Mouse (Mus musculus): Measurements from ENCODE around the gene Sacm1l. TPM values are rescaled to one million over a fixed set of nuclear protein-coding genes. Genes with fewer than 3 reads are reported as not detected.

The Sacm1l gene
- 1.2 and 1.8 TPM in 2 replicates for polyA plus RNA-seq (2012; rRNA removed; ENCODE audit: low replicate concordance)

DNA sequence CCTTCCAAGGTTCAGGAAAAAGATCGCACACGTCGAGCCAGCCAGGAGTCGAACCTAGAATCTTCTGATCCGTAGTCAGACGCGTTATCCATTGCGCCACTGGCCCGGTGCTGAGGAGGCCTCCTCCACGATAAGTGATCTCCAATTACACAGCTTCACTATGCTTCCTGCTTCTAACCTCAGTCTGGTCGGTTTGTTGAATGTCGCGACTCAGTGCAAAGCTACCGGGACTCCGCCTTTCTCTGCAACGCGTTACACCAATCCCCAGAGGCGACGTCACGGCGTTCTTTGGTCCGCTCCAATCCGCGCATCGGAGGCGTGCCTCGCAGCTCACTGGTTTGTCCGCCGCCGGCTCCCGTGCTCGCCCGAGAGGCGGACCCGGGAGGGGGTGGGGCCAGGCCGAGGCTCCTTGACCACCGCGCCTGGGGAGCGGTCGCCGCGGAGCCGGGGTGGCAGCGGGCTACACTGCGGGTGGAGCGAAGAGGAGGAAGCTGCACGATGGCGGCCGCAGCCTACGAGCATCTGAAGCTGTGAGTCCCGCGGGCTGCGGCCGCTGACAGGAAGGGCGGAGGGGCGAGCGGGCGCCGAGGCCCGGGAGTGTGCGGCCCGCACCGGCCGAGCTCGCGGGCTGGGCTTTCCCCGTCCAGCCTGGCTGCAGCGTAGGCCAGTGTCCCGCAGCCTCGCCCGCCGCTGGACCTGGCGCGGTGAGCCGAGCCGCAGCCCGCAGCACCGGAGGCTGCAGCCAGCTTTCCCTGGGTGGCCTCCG is at the start of gene Sacm1l:
TSS of gene Sacm1l (plus strand) at position 368 of the 766 bp plus-strand sequence.

DNA sequence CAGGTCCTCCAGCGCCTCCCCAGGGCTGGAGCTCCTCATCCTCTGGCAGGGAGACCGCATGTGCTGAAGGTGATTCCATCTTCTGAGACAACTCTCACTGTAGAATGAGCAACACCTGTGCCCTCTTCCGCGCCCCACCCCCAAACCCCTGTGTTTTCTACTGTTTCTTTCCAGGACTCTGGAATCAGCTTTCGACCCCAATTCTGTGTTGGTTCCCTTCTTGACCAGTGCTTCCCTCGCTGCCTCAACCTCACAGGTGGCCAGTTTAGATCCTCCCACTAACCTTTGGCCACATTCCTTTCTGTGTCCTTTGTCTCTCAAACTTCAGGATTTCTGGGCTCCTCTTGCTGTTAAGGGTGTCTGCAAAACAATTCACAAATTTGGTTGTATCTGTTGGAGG is 102.7 kb downstream of the Sacm1l start, which contains the start of gene Slc6a20b:
TSS of gene Slc6a20b (minus strand) at position 285 of the 400 bp plus-strand sequence.

Other genes with a start within 250 kb of the Sacm1l start
- 154 and 722 TPM in 2 replicates for gene Lars2, start 162.8 kb upstream of the Sacm1l start, polyA plus RNA-seq (2012; rRNA removed; ENCODE audit: low replicate concordance)
- 33.8 and 43.9 TPM in 2 replicates for gene Limd1, start 51.1 kb upstream of the Sacm1l start, polyA plus RNA-seq (2012; rRNA removed; ENCODE audit: low replicate concordance)
- 1.00 and 1.3 TPM in 2 replicates for gene Slc6a20b, start 102.8 kb downstream of the Sacm1l start, polyA plus RNA-seq (2012; rRNA removed; ENCODE audit: low replicate concordance)
- 1.6 and 2.9 TPM in 2 replicates for gene Ccr9, start 148.7 kb downstream of the Sacm1l start, polyA plus RNA-seq (2012; rRNA removed; ENCODE audit: low replicate concordance)
- 191 and 196 TPM in 2 replicates for gene Slc6a20a, start 149.1 kb downstream of the Sacm1l start, polyA plus RNA-seq (2012; rRNA removed; ENCODE audit: low replicate concordance)
- 0.05 and 0.42 TPM in 2 replicates for gene Lztfl1, start 187.9 kb downstream of the Sacm1l start, polyA plus RNA-seq (2012; rRNA removed; ENCODE audit: low replicate concordance)

All from duodenum, adult 2 months (tissue).